Mouse (Mus musculus): ENCODE results near the gene Fgfr1op.

The Fgfr1op gene

DNA sequence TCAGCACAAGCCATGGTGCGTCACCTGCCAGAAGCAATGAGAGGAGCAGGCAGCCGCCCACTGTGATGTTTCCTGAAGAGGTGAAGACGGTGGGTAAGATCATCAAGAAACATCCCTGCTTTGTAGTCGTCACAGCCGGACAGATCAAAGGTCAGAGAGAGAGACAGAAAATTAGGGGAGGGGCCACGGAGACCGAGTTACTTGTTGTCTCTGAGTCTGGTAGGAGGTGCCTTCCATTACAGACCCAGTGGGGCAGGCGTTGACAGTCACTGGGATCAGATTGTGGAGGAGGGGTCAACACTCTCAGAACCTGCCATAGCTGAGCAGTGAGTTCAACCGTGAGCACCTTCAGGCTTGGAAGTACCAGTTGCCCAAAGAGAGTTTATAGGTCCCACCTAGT, 63.3 kb downstream of the Fgfr1op start:
- no peak for DNase-seq (ENCODE audit: low spot score)

DNA sequence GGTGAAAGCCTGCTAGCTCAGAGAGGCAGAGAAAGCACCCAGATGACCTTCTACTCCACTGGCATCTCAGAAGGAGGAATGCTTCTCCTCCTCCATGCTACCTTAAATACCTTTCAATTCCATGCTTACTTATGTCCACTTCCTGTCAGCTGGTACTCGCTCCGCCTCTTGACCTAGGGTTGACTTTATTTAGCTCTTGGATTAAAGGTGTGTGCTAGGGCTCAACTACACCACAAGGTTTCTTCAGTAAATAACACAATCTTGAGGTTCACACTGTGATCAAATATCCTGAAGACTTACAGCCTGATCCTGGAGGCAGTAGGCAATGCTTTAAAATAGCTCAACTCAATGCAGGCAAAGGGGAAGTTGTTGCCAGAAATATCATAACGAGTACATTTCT, 64.3 kb downstream of the Fgfr1op start:
- DNase-seq (ENCODE audit: low spot score): no peak

DNA sequence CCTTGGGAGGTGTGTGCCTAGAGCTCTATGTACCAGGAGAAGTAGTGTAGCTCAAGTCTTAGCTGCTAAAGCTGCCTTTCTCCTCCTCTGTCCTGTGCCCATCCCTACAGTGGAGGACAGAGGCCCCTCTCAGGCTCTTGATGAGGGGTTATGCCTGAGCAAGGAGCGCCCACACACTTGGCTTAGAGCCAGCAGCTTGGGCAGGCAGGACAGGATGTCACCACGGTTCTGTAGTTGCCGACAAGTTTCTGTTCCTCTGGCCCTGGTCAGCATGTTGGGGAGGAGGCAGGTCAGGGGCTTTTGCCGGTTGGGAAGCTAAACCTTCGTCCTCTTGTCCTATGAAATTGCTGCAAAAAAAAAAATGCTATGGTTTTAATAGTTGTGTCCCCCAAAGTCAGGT, 66.8 kb downstream of the Fgfr1op start:
- no peak for DNase-seq (ENCODE audit: low spot score)

DNA sequence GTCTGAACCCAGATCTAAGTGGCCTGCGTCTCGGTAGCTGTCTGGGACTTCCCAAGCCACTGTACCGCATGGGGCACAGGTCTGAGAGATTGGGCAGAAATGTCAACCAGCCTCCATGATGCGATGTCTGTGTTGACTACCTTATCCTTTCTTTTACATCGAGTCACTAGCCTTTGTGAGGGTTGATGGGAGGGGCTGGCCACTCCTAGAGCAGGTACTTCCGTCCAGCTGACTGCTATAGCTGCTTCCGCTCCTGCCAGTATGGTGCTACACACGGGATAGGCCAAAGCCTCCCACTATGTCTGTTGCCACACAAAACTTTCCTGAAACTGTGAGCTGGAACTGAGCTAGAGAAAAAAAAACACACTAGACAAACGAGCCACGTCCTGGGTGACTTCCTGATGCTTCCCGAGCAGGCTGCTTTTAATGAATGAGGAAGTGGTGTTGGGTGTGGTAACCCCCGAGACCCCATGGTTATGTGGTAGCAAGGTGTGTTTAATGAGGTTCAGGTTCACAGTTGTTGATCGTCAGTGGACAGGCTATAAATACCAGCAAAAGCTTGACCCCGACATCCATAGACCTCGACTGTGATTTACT, 68.4 kb downstream of the Fgfr1op start:
- no peak for DNase-seq (ENCODE audit: low spot score)

DNA sequence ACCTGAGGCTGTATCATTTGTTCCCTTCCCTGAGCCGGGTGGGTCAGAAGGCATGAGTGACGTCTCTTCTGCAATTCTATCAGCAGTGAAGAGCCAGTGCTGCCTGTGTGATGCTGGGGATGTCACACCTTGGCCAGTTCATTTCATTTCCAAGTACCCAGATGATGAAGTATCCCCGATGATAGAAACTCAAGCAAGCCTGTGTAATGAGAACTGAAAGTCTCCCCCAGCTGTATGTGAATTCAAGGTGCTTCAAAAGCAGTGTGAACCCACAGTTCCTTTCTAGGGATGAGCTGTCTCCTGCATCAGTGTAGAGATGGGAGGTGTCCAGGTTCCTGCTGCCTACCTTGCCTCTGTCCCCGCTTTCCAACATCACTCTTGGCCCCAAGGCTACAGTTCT, 69.2 kb downstream of the Fgfr1op start:
- no peak for DNase-seq (ENCODE audit: low spot score)

DNA sequence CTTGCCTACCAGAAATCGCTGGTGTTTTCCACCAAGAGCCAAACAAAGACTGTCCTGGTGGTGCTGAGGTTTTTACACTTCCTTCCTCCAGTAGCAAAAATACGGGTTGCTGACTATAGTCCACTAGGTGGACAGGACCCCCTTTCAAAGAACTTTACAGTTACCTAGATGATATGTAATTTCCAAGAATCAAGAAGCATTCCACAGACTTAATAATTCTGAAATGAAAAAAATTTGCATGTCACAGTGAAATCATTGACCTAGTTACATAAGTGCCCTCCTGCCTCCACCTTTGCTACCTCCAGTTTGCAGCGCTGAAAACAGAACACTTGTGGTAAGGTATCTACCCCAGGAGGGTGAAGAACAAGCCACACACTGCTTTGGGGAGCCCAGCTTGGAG, 70.4 kb downstream of the Fgfr1op start, which contains the start of gene Ccr6:
Ccr6 (plus strand) TSS at position 301 of the 400 bp plus-strand sequence.
- DNase-seq (ENCODE audit: low spot score): no peak

DNA sequence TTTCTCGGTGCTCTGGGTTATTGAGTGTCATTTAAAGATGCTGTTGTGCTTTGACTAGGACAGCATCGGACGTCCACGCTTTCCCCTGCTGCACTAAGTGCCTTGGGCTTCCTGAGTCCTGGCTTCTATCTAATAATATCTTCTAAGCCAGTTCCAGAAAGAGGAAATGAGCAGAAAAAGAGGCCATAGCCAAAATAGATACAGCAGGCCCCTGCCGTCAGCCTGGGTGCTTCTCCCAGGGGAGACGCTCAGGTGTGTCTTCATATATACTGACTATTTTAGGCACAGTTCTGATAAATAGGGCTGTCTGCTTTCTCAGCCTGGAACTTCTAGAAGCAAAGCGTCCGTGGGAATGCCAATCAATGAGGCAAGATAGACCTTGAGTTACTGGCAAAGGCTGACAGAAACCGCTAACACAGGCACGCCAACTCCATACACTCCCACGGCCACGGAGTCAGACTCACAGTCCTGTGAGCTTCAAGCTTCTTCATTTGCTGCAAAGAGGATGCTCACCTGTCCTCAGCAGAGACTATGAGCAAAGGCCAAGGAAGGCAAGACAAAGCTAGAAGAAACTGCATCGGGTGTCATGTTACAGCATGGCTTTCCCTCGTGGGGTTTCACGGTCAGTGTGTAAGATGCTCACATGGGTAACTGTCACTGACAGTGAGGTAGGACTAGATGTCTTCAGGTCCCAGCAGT, 72.9 kb downstream of the Fgfr1op start:
- no peak for DNase-seq (ENCODE audit: low spot score)

DNA sequence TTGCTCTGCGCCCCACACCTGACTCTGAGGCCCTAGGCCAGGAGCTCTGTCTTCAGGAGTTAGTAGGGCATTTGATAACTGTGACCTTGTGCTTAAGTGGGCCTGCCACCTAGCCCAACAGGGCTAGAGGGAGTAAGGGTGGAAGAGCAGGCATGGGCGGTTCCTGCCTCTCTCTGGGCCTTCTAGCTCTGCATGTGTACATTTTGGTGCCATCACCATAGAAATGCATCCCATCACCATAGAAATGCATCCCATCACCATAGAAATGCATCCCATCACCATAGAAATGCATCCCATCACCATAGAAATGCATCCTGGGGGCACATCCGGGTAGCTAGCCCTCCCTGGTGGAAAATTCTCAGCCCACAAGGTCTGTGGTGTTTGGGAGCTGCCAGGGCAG, 74.3 kb downstream of the Fgfr1op start:
- no peak for DNase-seq (ENCODE audit: low spot score)

DNA sequence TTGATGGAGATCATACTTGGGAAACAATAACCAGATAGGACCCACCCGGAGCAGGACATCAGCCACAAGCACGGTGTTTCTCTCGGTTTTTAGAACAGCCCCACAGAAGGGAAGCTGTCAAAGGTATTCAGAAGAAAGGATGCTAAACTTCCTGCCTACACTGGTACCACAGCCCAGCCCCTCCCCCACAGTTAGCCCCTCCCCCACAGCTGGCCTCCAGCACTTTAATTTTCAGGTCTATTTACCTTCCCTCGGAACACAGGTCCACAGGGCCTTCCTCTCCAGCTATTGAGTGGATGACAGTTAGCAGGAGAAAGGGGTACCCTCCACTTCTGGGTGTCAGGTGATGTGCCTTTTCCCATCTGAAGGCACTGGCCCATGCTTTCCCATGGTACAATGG, 75.2 kb downstream of the Fgfr1op start:
- DNase-seq (ENCODE audit: low spot score): no peak

DNA sequence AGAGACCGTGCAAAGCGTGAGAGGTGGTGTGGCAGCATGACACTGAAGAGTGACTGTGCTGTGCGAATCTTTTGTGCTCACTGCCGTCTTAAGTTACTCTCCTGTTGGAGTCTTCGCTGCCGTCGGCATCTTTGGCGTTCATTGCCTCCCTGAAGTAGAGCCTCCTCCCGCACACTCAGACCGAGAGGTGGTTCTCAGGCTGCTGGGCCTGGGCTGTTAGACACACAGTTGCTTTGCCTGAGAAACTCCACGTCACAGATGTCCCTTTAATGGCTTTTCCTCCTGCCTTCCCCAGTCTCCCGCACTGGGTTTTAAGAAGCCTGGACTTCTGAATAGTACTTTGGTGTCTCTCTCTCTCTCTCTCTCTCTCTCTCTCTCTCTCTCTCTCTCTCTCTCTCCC, 76.3 kb downstream of the Fgfr1op start:
- DNase-seq (ENCODE audit: low spot score): no peak

DNA sequence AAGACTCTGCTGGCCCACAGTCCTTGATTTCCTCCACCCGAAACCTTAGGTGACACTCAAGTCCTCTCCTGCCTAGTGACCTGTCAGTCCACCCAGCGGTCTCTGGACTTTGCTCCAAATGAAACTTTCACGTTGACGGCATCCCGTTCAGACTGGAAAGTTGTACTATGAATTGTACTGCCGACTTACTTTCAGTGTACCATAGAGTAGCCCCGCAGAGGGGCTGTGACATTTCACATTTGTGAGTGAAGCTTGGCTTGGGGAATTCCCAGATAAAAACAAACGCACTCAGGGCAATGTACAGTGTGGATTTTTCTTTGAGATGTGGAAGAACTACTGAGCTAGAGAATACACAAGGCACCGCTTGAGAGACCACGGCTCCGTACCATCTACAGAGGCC, 76.9 kb downstream of the Fgfr1op start:
- DNase-seq (ENCODE audit: low spot score): no peak

DNA sequence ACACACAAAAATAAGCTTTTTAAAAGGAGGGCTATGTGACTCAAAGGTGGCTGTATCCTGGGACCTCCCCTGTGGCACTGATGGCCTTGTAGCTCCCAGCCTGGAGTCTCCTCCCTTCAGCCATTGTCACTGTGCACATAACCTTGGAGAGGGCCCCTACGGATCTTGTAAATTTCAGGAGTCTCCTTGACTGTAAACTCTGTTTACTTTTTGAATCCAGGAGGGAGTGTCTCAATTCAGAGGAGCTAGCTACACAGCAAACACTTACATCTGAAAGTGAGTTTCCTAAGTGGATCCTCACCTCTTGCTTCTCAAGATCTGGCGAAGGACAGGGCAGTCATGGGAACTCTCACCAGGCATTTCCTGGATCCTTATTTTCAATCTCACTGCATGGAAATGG, 78.8 kb downstream of the Fgfr1op start:
- DNase-seq (ENCODE audit: low spot score): no peak

DNA sequence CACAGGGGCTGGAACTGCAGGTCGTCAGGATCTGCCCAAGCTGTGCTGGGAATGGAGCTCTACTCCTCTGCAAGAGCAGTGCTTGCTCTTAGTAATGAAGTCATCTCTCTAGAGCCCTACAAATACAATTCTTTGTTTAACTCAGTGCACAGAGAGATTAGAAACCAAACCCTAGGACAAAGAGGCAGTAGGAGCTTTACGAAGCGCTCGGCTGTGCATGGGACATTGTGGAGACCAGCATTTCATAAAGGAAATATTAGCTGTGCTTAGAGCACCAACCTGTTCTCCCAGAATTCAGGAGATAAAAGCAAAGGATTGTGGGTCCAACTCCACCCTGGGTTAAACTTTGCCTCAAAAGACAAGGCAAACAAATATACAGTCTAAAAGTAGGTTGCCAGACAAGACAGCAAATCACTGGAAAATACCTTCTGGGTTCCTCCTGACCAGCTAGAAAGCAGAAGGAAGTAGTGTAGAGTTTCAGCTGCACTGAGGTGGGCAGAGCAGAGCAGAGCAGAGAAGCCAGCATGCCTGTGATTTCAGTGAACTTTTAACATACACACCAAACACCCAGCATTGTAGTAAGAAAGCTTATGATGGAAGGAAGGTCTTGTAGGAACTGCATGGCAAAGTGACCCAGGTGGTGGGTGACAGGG, 80.9 kb downstream of the Fgfr1op start:
- DNase-seq (ENCODE audit: low spot score): no peak
